Mouse (Mus musculus): Measurements from ENCODE around the gene Kcns3.

DNA sequence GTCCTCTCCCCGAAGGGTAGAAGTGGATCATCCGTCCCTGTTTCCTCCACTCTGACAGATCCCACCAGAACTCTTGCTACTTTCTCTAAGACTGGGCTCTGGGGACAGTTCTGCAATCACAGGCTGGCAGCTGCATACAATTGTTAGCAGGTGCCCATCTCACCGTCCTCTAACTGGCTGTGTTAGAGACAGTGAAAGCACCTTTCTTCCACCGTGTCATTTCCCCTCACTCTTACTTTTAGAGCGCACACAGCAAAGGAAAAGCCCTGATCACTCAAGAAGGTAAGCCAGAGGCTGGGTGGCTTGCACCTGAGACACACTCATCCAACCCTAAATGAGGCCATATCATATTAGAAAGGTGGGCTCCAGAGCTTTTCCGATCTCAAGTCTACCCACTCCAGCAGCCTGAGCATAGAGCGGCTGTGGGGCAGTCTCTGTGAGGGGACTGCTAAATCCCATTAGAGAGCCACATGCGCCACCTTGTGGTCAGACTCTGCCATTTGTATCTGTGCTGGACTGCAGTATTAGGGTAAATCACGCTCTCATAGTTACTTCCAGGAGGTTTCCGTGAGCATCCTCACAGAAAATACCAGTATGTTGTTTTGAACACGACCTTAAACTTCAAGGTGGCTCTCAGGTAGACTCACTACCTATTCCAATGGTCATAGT lies 27.8 kb upstream of the Kcns3 start:
- TF ChIP-seq POLR2A (IDR thresholded peaks at IDR 0.05; ENCODE audit: insufficient read length, low read depth) (no peak), TCF12 (IDR thresholded peaks at IDR 0.05; ENCODE audit: insufficient read depth, poor library complexity, severe bottlenecking) (no peak), USF1 (IDR thresholded peaks at IDR 0.05; ENCODE audit: low read depth) (no peak), CEBPB (IDR thresholded peaks at IDR 0.05; ENCODE audit: insufficient read depth, poor library complexity, severe bottlenecking) (no peak), MAX (IDR thresholded peaks at IDR 0.05; ENCODE audit: low read depth) (no peak), MYOG (IDR thresholded peaks at IDR 0.05; ENCODE audit: control insufficient read depth in 1 of 3, insufficient read depth in 1 of 3, insufficient read length in 2 of 3, low read depth in 2 of 3) (no peak), POLR2AphosphoS2 (IDR thresholded peaks at IDR 0.05; ENCODE audit: insufficient read length, low read depth) (no peak)

Measured in myocyte (in vitro differentiated cells).